Mouse (Mus musculus) midbrain, postnatal 0 days (tissue): ENCODE results near the gene Ppm1h. TPM values are rescaled to one million over a fixed set of nuclear protein-coding genes. Genes with fewer than 3 reads are reported as not detected.
"Not testable (repeated sequence)": the region's sequence is repeated elsewhere in the genome, so short reads cannot be mapped to it uniquely, and the experiment has no call there.

Experiments
- ATAC-seq: fragments of 200-750 bp; cut with Nextera tagmentation; 2 replicates; pipeline ENCODE4 v1.8.0; 2017; ENCODE audit warnings: moderate number of reproducible peaks, mild to moderate bottlenecking, moderate TSS enrichment, moderate library complexity; ENCODE audit not compliant: low FRiP score
- DNase-seq: peaks from one replicate; pipeline ENCODE4 v3.0.0-alpha.2; 2015; ENCODE audit warnings: low spot score
- H3K27ac ChIP-seq: fragments of 300-500 bp; sonication (generic); 2 replicates; pipeline ENCODE4 v1.5.1; 2014; ENCODE audit warnings: low read depth, mild to moderate bottlenecking, low read length, mixed read lengths
- H3K27me3 ChIP-seq: fragments of 300-500 bp; sonication (generic); 2 replicates; pipeline ENCODE4 v1.6.1; 2014; ENCODE audit warnings: low read length, control low read depth, mixed read lengths; ENCODE audit not compliant: insufficient read depth
- H3K36me3 ChIP-seq: fragments of 300-500 bp; sonication (generic); 2 replicates; pipeline ENCODE4 v1.6.1; 2014; ENCODE audit warnings: low read length, control low read depth, mixed read lengths; ENCODE audit not compliant: insufficient read depth
- H3K4me1 ChIP-seq: fragments of 300-500 bp; sonication (generic); 2 replicates; pipeline ENCODE4 v1.6.1; 2014; ENCODE audit warnings: mild to moderate bottlenecking, control low read depth, antibody characterized with exemption, low read length, mixed read lengths; ENCODE audit not compliant: insufficient read depth
- H3K4me2 ChIP-seq: fragments of 300-500 bp; sonication (generic); 2 replicates; pipeline ENCODE4 v1.6.1; 2014; ENCODE audit warnings: low read depth, mild to moderate bottlenecking, low read length, mixed read lengths; ENCODE audit not compliant: poor library complexity, severe bottlenecking
- H3K4me3 ChIP-seq: fragments of 300-500 bp; sonication (generic); 2 replicates; pipeline ENCODE4 v1.5.1; 2014; ENCODE audit warnings: low read depth, mild to moderate bottlenecking, low read length, moderate library complexity
- H3K9ac ChIP-seq: fragments of 300-500 bp; sonication (generic); replicated peaks from 2 replicates; pipeline ENCODE4 v1.6.1; 2014; ENCODE audit warnings: mild to moderate bottlenecking, low read length, moderate library complexity, mixed read lengths; ENCODE audit not compliant: poor library complexity, severe bottlenecking
- H3K9me3 ChIP-seq: fragments of 300-500 bp; sonication (generic); 2 replicates; pipeline ENCODE4 v1.6.1; 2016; ENCODE audit warnings: low read length, control low read depth
- CTCF ChIP-seq: IDR thresholded peaks from 2 replicates; pipeline ENCODE4 v1.5.1; 2016; ENCODE audit warnings: antibody characterized with exemption, mild to moderate bottlenecking
- WGBS: fragments of 180-500 bp; shearing (Covaris S2); extraction: QIAGEN DNeasy Blood & Tissue Kit; methylation state at CpG from one replicate; pipeline ENCODE4 v1.1.7; 2014; 5-methylcytosine and 5-hydroxymethylcytosine counted together
- polyA plus RNA-seq: library from polyadenylated mRNA; unstranded; fragments of >200 nt; fragmentation: Nextera tagmentation; extraction: Ambion mirVana; gene quantifications from 2 replicates; pipeline ENCODE4 v1.2.1, GENCODE M21; 2015
- total RNA-seq: library from RNA; depleted of rRNA; stranded (reverse); fragments of >200 nt; gene quantifications from 2 replicates; pipeline ENCODE4 v1.2.3, GENCODE M21; 2014

Ppm1h gene
- total and polyA plus RNA-seq, 2 experiments from 2014 or later = 28.0 to 42.8 TPM

DNA sequence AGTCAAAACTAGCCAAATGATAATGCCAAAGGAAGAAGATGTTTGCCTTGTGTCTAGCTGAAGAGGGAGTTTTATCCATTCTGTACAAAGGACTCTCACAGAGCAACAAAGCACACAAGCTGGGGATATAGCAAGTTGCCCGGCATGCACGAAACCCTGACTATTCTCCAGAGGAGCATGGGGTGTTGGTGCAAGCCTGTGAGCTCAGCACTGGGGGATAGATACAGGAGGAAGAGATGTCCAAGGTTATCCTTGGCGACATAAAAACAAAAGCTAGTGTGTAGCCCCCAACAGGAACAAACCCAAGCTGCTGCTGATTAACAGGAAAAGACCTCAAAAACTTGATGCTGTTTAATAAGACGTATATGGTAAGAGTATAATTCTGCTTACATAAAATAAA is 247.7 kb downstream of the Ppm1h start:
- no peak overlapping the region for H3K27ac ChIP-seq
- TF ChIP-seq CTCF = no peak
- 80% methylated on average over 4 of the region's 4 CpGs for WGBS
- H3K4me1 ChIP-seq = 0 out of 2 replicates have a peak, but pooled peaks cover 2% of the 10 kb centered on the region
- H3K27me3 ChIP-seq = no peaks in the 10 kb centered on the region
- ATAC-seq (no peak), DNase-seq (no peak)
- no peaks in the 10 kb centered on the region for H3K9me3 ChIP-seq
- H3K9ac ChIP-seq = no peak overlapping the region
- H3K4me2 ChIP-seq = no peak overlapping the region
- H3K4me3 ChIP-seq = no peak overlapping the region
- no peaks in the 10 kb centered on the region; the same call in 1 of the 2 replicates for H3K36me3 ChIP-seq

DNA sequence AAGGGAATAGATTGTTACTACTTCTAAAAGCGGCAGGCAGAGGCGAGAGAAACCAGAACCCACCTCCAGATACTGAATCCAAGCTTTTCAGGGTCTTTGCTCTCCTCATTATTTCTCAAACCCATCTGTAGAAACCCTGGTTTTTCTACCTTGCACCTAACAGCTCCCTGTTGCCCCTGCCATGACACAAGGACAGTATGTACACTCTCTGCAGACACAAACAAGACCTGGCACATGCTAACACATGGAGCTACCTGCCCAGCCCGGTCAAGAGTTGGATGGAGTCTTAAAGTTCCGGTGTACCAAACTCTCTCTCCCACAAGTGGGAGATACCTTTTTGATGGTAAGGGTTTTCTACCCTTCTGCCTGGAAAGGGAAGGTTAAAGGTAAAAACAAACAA is 252.0 kb downstream of the Ppm1h start:
- Histone ChIP-seq H3K4me3 (no peak overlapping the region), H3K9ac (no peak overlapping the region), H3K27ac (peak overlapping the region; percentile 65; the same call in 1 of the 2 replicates)

DNA sequence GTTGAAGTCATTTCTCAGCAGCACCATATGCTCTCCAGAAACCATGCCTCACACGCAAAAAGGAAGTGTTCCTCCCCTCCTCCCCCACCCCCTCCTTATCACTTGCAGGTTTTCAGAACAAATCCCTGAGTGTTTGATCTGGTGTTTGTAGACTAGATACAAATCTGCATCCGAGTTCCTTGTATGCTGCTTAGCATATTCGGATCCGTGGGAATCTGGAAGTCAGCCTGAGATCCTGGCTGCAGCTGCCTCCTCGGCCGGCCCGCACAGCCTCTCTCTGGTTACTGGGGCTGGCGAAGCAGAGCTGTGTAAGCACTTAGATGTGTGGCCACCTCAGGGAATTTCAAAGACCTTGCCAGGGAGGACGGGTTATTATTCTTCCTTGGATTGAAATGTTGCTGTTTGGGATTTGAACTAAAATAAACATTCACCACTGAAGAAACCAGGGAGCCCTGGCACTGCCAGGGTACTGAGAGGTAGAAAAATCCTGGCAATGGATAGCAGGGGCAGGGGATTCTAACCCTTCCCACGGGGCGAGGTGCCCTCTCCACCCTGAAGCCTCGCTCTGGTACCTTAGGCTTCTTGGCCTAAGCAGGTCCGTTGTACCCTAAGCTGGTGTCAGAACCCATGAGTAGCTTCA is 252.8 kb downstream of the Ppm1h start:
- Histone ChIP-seq H3K27ac (peak overlapping the region; percentile 65), H3K9ac (no peak overlapping the region), H3K4me2 (no peak overlapping the region), H3K36me3 (no peaks in the 10 kb centered on the region), H3K4me3 (no peak overlapping the region), H3K4me1 (peaks cover 10% of the 10 kb centered on the region; the same call in 1 of the 2 replicates), H3K9me3 (no peaks in the 10 kb centered on the region), H3K27me3 (no peaks in the 10 kb centered on the region)
- ATAC-seq (peak; percentile 88), DNase-seq (peak; percentile 79)
- no peak for TF ChIP-seq CTCF
- WGBS = 8% methylated on average over 13 of the region's 13 CpGs

More for the DNA sequence above, 252.0 kb downstream of the Ppm1h start:
- Histone ChIP-seq H3K4me1 (peaks cover 10% of the 10 kb centered on the region; the same call in 1 of the 2 replicates), H3K4me2 (no peak overlapping the region), H3K36me3 (no peaks in the 10 kb centered on the region), H3K27me3 (no peaks in the 10 kb centered on the region), H3K9me3 (no peaks in the 10 kb centered on the region)
- DNase-seq = no peak
- no peak for TF ChIP-seq CTCF
- no peak for ATAC-seq
- WGBS = 87% methylated on average over 4 of the region's 4 CpGs

DNA sequence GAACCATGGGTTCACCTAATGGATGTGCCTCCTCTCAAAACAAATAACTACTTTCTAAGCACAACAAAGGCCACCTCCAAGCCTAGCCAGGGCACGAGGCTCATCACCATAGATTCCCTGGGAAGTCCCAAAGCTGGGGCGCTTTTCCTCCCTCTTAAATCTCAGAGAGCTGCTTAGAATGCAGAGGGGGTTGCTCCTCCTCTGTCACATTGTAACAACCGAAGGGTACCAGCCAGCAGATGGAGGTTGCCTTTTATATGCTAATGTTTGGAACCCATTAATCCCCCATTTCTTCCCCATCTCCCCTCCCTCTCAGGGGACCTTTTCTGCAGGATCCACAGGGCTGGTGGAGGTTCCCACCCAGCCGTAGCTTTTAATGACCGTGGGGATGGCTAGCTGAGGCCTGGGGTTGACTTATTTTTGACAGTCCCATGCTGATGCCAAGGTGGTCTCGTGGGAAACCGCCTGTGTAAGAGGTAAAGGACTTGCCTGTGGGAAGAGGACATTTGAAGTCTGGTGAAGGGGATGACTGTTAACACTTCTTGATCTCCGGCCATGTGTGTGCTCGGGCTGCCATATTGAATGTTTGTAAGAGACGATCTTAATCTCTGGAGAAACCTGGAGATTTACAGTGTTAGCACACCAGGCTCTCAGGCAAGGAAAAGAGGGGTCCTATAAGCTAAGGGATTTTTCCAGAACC is 253.4 kb downstream of the Ppm1h start:
- DNase-seq (peak; percentile 68), ATAC-seq (peak; percentile 90)
- no peak for TF ChIP-seq CTCF
- Histone ChIP-seq H3K4me1 (peaks cover 10% of the 10 kb centered on the region; the same call in 1 of the 2 replicates), H3K4me3 (no peak overlapping the region), H3K9me3 (no peaks in the 10 kb centered on the region), H3K27me3 (no peaks in the 10 kb centered on the region), H3K4me2 (no peak overlapping the region), H3K36me3 (no peaks in the 10 kb centered on the region), H3K27ac (peak overlapping the region; percentile 65; the same call in 1 of the 2 replicates), H3K9ac (no peak overlapping the region)
- WGBS = 22% methylated on average over 10 of the region's 10 CpGs

DNA sequence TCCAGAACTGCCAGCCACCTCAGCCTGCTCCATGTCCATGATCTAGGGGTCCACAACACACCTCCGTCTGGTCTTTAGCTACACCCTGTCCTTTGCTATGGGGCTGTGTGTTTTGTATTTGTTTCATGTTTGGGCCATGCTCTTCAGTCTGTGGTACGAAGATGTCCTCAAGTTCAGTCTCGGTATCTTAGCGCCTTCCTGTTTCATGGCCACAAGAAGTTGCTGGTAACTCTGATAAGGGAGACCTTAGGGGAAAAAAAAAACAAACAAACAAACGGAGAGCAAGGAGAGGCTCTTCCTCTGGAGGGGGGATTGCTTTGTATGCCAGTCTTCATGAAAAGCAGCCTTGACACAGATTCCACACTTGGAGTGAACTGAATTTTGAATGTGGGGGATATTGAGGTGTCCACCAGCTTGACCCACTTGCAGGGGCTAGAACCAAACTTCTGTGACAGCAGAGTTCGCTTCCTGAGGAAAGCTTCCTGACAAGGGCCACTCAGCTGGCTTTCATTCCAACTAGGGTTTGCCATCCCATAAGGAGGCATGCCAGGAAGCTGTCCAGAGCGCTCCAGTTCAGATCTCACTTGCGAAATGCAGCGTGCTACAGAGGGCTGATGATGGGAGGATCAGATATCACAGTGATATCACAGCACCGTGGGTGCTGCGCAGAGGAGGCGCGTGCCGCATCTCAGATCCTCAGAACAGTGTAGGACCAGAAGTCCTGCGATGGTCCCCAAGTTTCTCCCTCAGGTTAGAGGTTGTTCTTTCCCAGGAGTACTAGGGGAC is 254.7 kb downstream of the Ppm1h start:
- 82% methylated on average over 15 of the region's 15 CpGs for WGBS
- Histone ChIP-seq H3K4me3 (no peak overlapping the region), H3K9ac (no peak overlapping the region), H3K27ac (no peak overlapping the region), H3K4me2 (no peak overlapping the region), H3K36me3 (no peaks in the 10 kb centered on the region), H3K4me1 (peaks cover 10% of the 10 kb centered on the region; the same call in 1 of the 2 replicates), H3K9me3 (no peaks in the 10 kb centered on the region), H3K27me3 (no peaks in the 10 kb centered on the region)
- ATAC-seq (no peak), DNase-seq (no peak)
- TF ChIP-seq CTCF = no peak

DNA sequence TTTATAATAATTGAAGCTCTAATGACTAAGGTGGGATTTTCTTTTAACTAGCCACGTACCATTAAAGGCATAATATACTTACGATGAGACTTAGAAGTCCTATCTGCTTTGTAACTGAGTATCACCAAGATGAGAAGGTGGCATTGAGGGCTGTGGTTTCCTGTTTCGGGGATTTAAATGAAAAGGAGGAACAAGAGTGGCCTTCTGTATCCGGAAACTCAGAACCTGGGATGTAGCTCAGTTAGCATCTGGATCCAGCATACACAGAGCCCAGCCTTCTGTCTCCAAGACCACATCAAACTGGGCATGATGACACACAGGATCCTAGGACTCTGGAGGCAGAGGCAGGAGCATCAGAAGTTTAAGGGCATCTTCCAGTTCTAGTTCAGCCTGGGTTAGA is 256.8 kb downstream of the Ppm1h start:
- not testable (repeated sequence) for DNase-seq, H3K27me3 ChIP-seq, H3K36me3 ChIP-seq, H3K9ac ChIP-seq, H3K9me3 ChIP-seq, H3K4me2 ChIP-seq, ATAC-seq, H3K27ac ChIP-seq, H3K4me3 ChIP-seq, H3K4me1 ChIP-seq
- no CpG with 5 or more reads among the region's 4 CpGs for WGBS

DNA sequence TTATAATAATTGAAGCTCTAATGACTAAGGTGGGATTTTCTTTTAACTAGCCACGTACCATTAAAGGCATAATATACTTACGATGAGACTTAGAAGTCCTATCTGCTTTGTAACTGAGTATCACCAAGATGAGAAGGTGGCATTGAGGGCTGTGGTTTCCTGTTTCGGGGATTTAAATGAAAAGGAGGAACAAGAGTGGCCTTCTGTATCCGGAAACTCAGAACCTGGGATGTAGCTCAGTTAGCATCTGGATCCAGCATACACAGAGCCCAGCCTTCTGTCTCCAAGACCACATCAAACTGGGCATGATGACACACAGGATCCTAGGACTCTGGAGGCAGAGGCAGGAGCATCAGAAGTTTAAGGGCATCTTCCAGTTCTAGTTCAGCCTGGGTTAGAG is 258.8 kb downstream of the Ppm1h start:
- not testable (repeated sequence) for H3K27ac ChIP-seq
- no CpG with 5 or more reads among the region's 4 CpGs for WGBS

More for the DNA sequence above, 258.8 kb downstream of the Ppm1h start:
- not testable (repeated sequence) for H3K9ac ChIP-seq, H3K4me1 ChIP-seq, ATAC-seq, H3K27me3 ChIP-seq, H3K36me3 ChIP-seq, DNase-seq, H3K4me3 ChIP-seq, H3K9me3 ChIP-seq, H3K4me2 ChIP-seq
